Mouse (Mus musculus): ENCODE measurements around the gene Tbl3. TPM values are rescaled to one million over a fixed set of nuclear protein-coding genes. Genes with fewer than 3 reads are reported as not detected.

Gene Tbl3
- polyA plus RNA-seq, 1 experiment from 2014 or later, result 33.4 TPM

GRCm38 (mm10) chr17:24736330-24737051, 29.0 kb upstream of the Tbl3 start, which contains the start of gene Msrb1:
Gene Msrb1, plus strand, starts transcription at chr17:24736642.
- H3K27me3 ChIP-seq (replicated peaks; ENCODE audit: insufficient read depth, low read length), result no peaks in the 10 kb centered on the region
- peak within 1 kb of the TSS; percentile 60 for H3K4me3 ChIP-seq (ENCODE audit: low read depth, low read length)
- WGBS, result under 1% methylated on average over 29 of the region's 29 CpGs
- H3K9me3 ChIP-seq (ENCODE audit: low read length), result no peaks in the 10 kb centered on the region
- DNase-seq (ENCODE audit: low spot score) (peak; percentile 100), ATAC-seq (peak; percentile 98)
- H3K4me1 ChIP-seq (ENCODE audit: insufficient read depth, low read depth, low read length), result peaks cover 7% of the 10 kb centered on the region; the same call in 1 of the 2 replicates
- peak within 1 kb of the TSS; percentile 83 for H3K27ac ChIP-seq (ENCODE audit: low read length)
- TF ChIP-seq EP300 (IDR thresholded peaks at IDR 0.05), result peak; percentile 20; the same call in 1 of the 2 replicates
- TF ChIP-seq CTCF (IDR thresholded peaks at IDR 0.05), result no peak
- H3K36me3 ChIP-seq (ENCODE audit: insufficient read depth, low read length), result peaks cover 8% of the 10 kb centered on the region; the same call in 1 of the 2 replicates
- peak within 1 kb of the TSS; percentile 45 for H3K9ac ChIP-seq (replicated peaks; ENCODE audit: low read depth)
- peak within 1 kb of the TSS; percentile 85 for H3K4me2 ChIP-seq (replicated peaks; ENCODE audit: low read depth, low read length)

GRCm38 (mm10) chr17:24735446-24735845, 28.0 kb upstream of the Tbl3 start:
- Histone ChIP-seq H3K36me3 (ENCODE audit: insufficient read depth, low read length) (0 out of 2 replicates have a peak, but pooled peaks cover 6% of the 10 kb centered on the region), H3K27ac (ENCODE audit: low read length) (peak overlapping the region; percentile 71; the same call in 1 of the 2 replicates), H3K27me3 (replicated peaks; ENCODE audit: insufficient read depth, low read length) (no peaks in the 10 kb centered on the region), H3K4me1 (ENCODE audit: insufficient read depth, low read depth, low read length) (peaks cover 7% of the 10 kb centered on the region; the same call in 1 of the 2 replicates), H3K4me2 (replicated peaks; ENCODE audit: low read depth, low read length) (peak overlapping the region; percentile 85; the same call in 1 of the 2 replicates), H3K9ac (replicated peaks; ENCODE audit: low read depth) (no peak overlapping the region), H3K4me3 (ENCODE audit: low read depth, low read length) (no peak overlapping the region), H3K9me3 (ENCODE audit: low read length) (no peaks in the 10 kb centered on the region)
- DNase-seq (ENCODE audit: low spot score), result no peak
- ATAC-seq, result no peak
- WGBS, result 85% methylated on average over 7 of the region's 7 CpGs
- no peak for TF ChIP-seq CTCF (IDR thresholded peaks at IDR 0.05)
- TF ChIP-seq EP300 (IDR thresholded peaks at IDR 0.05), result no peak

- H3K9ac ChIP-seq (replicated peaks; ENCODE audit: low read depth), result no peak overlapping the region
- no peaks in the 10 kb centered on the region for H3K27me3 ChIP-seq (replicated peaks; ENCODE audit: insufficient read depth, low read length)
- H3K4me3 ChIP-seq (ENCODE audit: low read depth, low read length), result no peak overlapping the region
- peaks cover 7% of the 10 kb centered on the region; the same call in 1 of the 2 replicates for H3K4me1 ChIP-seq (ENCODE audit: insufficient read depth, low read depth, low read length)
- no peaks in the 10 kb centered on the region for H3K9me3 ChIP-seq (ENCODE audit: low read length)
- no peaks in the 10 kb centered on the region for H3K36me3 ChIP-seq (ENCODE audit: insufficient read depth, low read length)
- no peak overlapping the region for H3K27ac ChIP-seq (ENCODE audit: low read length)
- no peak overlapping the region for H3K4me2 ChIP-seq (replicated peaks; ENCODE audit: low read depth, low read length)
- ATAC-seq (no peak), DNase-seq (ENCODE audit: low spot score) (no peak)
- TF ChIP-seq CTCF (IDR thresholded peaks at IDR 0.05) (peak; percentile 15; the same call in 1 of the 2 replicates), EP300 (IDR thresholded peaks at IDR 0.05) (no peak)
- 88% methylated on average over 1 of the region's 1 CpGs for WGBS
Observed at GRCm38 (mm10) chr17:24734513-24734912, 27.1 kb upstream of the Tbl3 start.

GRCm38 (mm10) chr17:24733434-24734050, 26.1 kb upstream of the Tbl3 start:
- Histone ChIP-seq H3K4me3 (ENCODE audit: low read depth, low read length) (no peak overlapping the region), H3K36me3 (ENCODE audit: insufficient read depth, low read length) (no peaks in the 10 kb centered on the region), H3K4me1 (ENCODE audit: insufficient read depth, low read depth, low read length) (peaks cover 7% of the 10 kb centered on the region; the same call in 1 of the 2 replicates), H3K9ac (replicated peaks; ENCODE audit: low read depth) (no peak overlapping the region), H3K27me3 (replicated peaks; ENCODE audit: insufficient read depth, low read length) (no peaks in the 10 kb centered on the region), H3K9me3 (ENCODE audit: low read length) (no peaks in the 10 kb centered on the region), H3K27ac (ENCODE audit: low read length) (no peak overlapping the region), H3K4me2 (replicated peaks; ENCODE audit: low read depth, low read length) (no peak overlapping the region)
- ATAC-seq (no peak), DNase-seq (ENCODE audit: low spot score) (peak; percentile 25)
- WGBS, result 84% methylated on average over 21 of the region's 21 CpGs
- TF ChIP-seq EP300 (IDR thresholded peaks at IDR 0.05) (no peak), CTCF (IDR thresholded peaks at IDR 0.05) (no peak)

GRCm38 (mm10) chr17:24732233-24732935, 24.9 kb upstream of the Tbl3 start:
- no peaks in the 10 kb centered on the region for H3K27me3 ChIP-seq (replicated peaks; ENCODE audit: insufficient read depth, low read length)
- no peaks in the 10 kb centered on the region for H3K9me3 ChIP-seq (ENCODE audit: low read length)
- ATAC-seq, result no peak
- no peak for DNase-seq (ENCODE audit: low spot score)
- no peaks in the 10 kb centered on the region for H3K36me3 ChIP-seq (ENCODE audit: insufficient read depth, low read length)
- no peak overlapping the region for H3K27ac ChIP-seq (ENCODE audit: low read length)
- 75% methylated on average over 12 of the region's 12 CpGs for WGBS
- H3K4me3 ChIP-seq (ENCODE audit: low read depth, low read length), result no peak overlapping the region
- peaks cover 7% of the 10 kb centered on the region; the same call in 1 of the 2 replicates for H3K4me1 ChIP-seq (ENCODE audit: insufficient read depth, low read depth, low read length)
- TF ChIP-seq CTCF (IDR thresholded peaks at IDR 0.05), result no peak
- TF ChIP-seq EP300 (IDR thresholded peaks at IDR 0.05), result no peak
- no peak overlapping the region for H3K4me2 ChIP-seq (replicated peaks; ENCODE audit: low read depth, low read length)
- H3K9ac ChIP-seq (replicated peaks; ENCODE audit: low read depth), result no peak overlapping the region

GRCm38 (mm10) chr17:24730787-24731186, 23.3 kb upstream of the Tbl3 start:
- Histone ChIP-seq H3K27me3 (replicated peaks; ENCODE audit: insufficient read depth, low read length) (no peaks in the 10 kb centered on the region), H3K9me3 (ENCODE audit: low read length) (no peaks in the 10 kb centered on the region), H3K36me3 (ENCODE audit: insufficient read depth, low read length) (no peaks in the 10 kb centered on the region), H3K4me2 (replicated peaks; ENCODE audit: low read depth, low read length) (no peak overlapping the region), H3K27ac (ENCODE audit: low read length) (no peak overlapping the region), H3K9ac (replicated peaks; ENCODE audit: low read depth) (no peak overlapping the region), H3K4me3 (ENCODE audit: low read depth, low read length) (no peak overlapping the region), H3K4me1 (ENCODE audit: insufficient read depth, low read depth, low read length) (no peaks in the 10 kb centered on the region; the same call in 1 of the 2 replicates)
- TF ChIP-seq EP300 (IDR thresholded peaks at IDR 0.05), result no peak
- no peak for TF ChIP-seq CTCF (IDR thresholded peaks at IDR 0.05)
- DNase-seq (ENCODE audit: low spot score) (no peak), ATAC-seq (no peak)
- WGBS, result 80% methylated on average over 14 of the region's 14 CpGs

All from lung, postnatal 0 days (tissue).